Mouse (Mus musculus) liver, embryonic 18 days (tissue): ENCODE data around the gene Olfr1123. TPM values are rescaled to one million over a fixed set of nuclear protein-coding genes. Genes with fewer than 3 reads are reported as not detected.

Source experiments
- polyA plus RNA-seq: library from polyadenylated mRNA; depleted of rRNA; stranded (reverse); fragments of >200 nt; gene quantifications from 2 replicates; pipeline ENCODE4 v1.2.3, GENCODE M21; 2012; rRNA removed

Gene Olfr1123
- not detected in 2 replicates for polyA plus RNA-seq

GRCm38 (mm10) chr2:87416335-87416734 lies at the start of gene Olfr1123:
Gene Olfr1123 (plus strand): TSS chr2:87416635.

DNA sequence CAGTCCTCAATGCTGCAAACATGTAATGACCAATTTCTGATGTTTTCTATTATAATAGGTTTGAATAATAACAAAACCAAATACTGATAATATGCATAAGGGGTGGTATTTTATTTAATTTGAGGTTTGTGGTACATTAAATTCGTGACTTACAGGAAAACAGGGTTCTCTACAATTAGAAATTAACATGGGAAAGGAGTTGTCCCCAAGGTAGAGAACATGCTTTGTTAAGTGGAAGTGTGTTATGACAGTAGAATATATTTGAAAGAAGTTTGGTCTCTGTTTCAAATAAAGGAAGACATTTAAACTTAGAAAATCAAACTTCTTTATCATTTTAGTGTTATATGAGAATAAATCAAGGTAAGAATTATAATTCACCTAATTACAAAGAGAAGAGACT lies 46.8 kb upstream of the Olfr1123 start, which contains the start of gene Olfr1121:
Gene Olfr1121, plus strand, starts transcription at position 301 of the 400 bp plus-strand sequence.

DNA sequence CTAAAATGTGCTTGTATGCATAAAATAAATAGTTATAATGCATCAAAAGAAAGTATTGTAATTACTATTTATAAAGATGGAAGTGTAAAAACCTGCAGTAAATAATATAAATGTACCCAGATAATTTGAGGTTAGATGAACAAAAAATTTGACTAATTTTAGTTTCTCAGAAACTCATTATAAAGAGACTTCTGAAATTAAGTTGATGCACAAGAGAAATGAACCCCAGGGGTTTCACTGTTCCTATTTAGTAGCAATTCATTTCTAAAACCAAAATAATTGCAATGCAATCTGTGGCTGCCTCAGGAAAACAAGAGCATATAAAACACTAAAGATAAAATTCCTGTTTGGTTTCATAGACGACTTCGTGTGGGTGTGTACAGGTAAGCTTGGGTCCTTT lies 30.9 kb upstream of the Olfr1123 start, which contains the start of gene Olfr1122:
Gene Olfr1122, plus strand, starts transcription at position 301 of the 400 bp plus-strand sequence.

GRCm38 (mm10) chr2:87429975-87430374 lies 13.5 kb downstream of the Olfr1123 start, which contains the start of gene Olfr1124:
Gene Olfr1124 (plus strand): TSS chr2:87430275.

GRCm38 (mm10) chr2:87453662-87454061 lies 37.2 kb downstream of the Olfr1123 start, which contains the start of gene Olfr1126:
Gene Olfr1126 (plus strand): TSS chr2:87453962.

Other genes starting within 250 kb of the Olfr1123 start
- gene Olfr1112, start 228.8 kb upstream of the Olfr1123 start, polyA plus RNA-seq, result not detected in 2 replicates
- gene Olfr1113, start 207.7 kb upstream of the Olfr1123 start, polyA plus RNA-seq, result not detected in 2 replicates
- not detected in 2 replicates for gene Olfr1115, start 168.6 kb upstream of the Olfr1123 start, polyA plus RNA-seq
- gene Olfr1116, start 149.1 kb upstream of the Olfr1123 start, polyA plus RNA-seq, result not detected in 2 replicates
- not detected in 2 replicates for gene Olfr1118, start 109.1 kb upstream of the Olfr1123 start, polyA plus RNA-seq
- gene Olfr1120, start 61.8 kb upstream of the Olfr1123 start, polyA plus RNA-seq, result not detected in 2 replicates
- gene Olfr1121, start 46.7 kb upstream of the Olfr1123 start, polyA plus RNA-seq, result not detected in 2 replicates
- not detected in 2 replicates for gene Olfr1122, start 30.8 kb upstream of the Olfr1123 start, polyA plus RNA-seq
- not detected in 2 replicates for gene Olfr1124, start 13.6 kb downstream of the Olfr1123 start, polyA plus RNA-seq
- not detected in 2 replicates for gene Olfr1126, start 37.3 kb downstream of the Olfr1123 start, polyA plus RNA-seq
- gene Pramel7, start 80.5 kb downstream of the Olfr1123 start, polyA plus RNA-seq, result not detected in 2 replicates
- gene Pramel6, start 89.9 kb downstream of the Olfr1123 start, polyA plus RNA-seq, result not detected in 2 replicates
- gene Olfr153, start 115.2 kb downstream of the Olfr1123 start, polyA plus RNA-seq, result not detected in 2 replicates
- gene Olfr1128, start 128.9 kb downstream of the Olfr1123 start, polyA plus RNA-seq, result not detected in 2 replicates
- gene Olfr1129, start 157.3 kb downstream of the Olfr1123 start, polyA plus RNA-seq, result not detected in 2 replicates
- not detected in 2 replicates for gene Olfr1130, start 189.6 kb downstream of the Olfr1123 start, polyA plus RNA-seq
- not detected in 2 replicates for gene Olfr1131, start 210.5 kb downstream of the Olfr1123 start, polyA plus RNA-seq
- gene Olfr1132, start 220.9 kb downstream of the Olfr1123 start, polyA plus RNA-seq, result not detected in 2 replicates
- not detected in 2 replicates for gene Olfr1133, start 230.7 kb downstream of the Olfr1123 start, polyA plus RNA-seq
- not detected in 2 replicates for gene Olfr1134, start 241.8 kb downstream of the Olfr1123 start, polyA plus RNA-seq